Mouse (Mus musculus): ENCODE measurements around the gene Gucy1a1.

Gene Gucy1a1

DNA sequence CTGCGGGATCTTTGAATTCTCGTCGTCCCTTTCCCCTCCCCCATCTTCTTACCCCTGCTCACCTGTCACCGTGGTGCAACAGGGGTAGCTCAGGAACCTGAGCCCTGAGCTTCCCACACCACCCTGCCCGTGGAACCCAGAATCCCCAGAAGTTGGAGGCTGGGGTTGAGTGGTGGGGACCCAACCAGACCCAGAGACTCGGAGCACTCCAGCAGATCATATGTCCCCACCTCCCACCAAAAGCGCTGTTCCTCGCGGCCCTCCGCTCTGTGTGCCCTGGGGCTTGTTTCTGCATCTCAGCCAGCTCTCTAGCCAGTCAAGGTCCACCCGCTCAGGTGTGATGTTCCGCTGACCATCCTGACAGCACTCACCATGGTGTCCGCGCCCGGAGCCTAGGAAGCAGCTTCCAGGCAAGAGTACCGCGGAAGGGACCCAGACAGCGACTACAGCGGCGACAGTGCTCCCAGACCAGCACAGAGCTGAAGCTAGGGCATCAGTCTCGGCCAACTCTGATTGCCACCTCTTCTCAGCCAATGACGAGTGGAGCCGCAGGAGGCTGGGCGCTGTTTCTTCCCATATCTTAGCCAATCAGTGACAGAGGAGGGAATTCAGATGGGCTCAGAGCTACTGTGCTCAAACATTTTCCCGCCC, 71.3 kb downstream of the Gucy1a1 start, which contains the start of gene Gucy1b1:
Gene Gucy1b1, minus strand, starts transcription at position 489 of the 651 bp plus-strand sequence.
- DNase-seq (ENCODE audit: low spot score in 2 of 2): peak; percentile 58 to 72

DNA sequence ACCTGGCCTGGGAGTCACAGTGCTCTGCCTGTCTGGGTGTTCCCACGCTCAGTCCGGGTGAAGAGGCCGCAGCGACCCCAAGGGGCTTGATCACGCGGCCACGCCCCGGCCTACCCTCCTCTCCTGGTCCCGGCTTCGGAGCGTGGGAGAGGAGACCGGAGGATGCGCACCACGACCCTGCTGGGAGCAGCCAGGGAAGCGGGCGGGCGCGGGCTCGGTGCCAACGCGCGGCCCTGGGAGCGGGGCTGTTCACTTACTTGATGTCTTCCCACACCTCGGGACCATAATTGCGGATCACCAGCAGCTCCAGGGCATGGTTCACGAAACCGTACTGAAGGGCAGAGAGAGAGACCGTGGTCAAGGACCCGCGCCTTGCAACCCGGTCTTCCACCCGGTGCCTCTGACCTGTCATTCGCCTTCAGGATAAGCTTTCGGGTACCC, 71.8 kb downstream of the Gucy1a1 start:
- DNase-seq (ENCODE audit: low spot score in 2 of 2): peak; percentile 31 to 70

DNA sequence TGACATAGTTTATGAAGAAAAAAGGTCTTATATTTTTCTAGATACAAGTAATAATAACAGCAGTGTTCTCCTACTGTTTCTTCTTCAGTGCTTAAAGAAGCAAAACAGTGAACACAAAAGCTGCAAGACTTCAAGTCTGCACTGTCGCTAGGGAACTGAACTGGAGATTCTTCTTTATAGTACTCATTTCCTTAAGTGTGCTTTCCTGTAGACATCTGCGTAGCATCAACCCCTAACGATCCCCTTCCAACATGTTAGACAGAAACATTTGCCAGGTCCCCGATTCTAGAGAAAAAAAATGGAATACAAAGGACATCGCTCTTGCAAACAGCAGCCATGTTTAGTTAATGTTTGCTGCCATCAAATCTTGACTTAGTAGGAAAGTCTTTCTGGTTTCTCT, 77.8 kb downstream of the Gucy1a1 start:
- DNase-seq (ENCODE audit: low spot score in 2 of 2): no peak

DNA sequence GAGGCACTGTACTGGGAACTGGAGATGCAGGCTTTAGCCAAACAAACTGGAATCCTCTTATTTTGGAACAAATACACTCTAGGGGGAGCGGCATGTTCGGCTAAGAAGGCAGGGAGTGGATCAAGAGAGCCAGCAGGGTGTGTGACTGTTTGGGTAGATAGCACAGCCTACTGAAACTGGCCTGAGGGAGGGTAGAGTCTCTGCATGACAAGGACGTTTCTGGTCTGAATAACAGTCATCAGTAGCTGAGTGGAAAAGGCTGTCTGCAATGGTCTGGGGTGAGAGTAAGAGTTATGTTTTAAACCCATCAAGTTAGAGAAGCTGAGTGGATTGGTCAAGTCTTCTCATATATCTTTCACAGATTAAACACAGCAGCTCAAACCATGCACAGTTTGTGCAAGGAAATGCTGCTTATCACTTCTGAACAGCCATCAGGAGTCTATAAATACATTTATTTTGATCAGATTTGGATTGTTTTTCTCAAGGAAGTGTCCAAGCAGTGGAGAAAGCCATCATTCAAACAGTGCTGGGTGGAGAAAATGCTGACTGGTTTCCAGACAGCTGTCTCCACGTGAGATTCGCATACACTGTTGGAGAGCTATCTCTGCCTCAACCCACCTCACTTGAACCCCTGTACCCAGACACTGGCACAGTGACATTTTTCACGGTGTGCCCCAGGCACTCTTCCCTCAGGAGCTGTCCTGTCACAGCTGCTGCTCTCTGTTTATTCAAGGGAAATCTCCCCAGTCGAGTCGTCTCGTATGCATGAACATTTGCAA, 84.0 kb downstream of the Gucy1a1 start:
- DNase-seq (ENCODE audit: low spot score in 2 of 2): no peak

DNA sequence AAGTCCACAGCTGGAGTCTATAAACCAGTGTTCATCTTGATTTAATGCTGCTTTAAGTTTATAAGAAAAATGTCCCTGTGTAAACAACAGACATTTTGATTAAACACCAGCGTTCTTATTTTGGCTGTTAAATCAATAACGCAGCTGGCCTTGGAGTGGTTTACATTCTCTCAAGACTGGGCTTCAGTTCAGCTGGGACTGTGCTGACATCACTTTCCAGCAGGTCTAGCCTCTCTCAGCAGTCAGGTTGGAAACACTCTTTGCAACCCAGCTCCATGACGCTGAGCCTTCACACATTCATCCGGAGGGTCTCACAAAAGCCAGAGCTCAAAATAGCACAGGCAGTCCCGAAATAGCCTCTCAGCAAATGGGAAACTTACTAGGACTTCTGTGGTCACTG, 88.4 kb downstream of the Gucy1a1 start:
- no peak for DNase-seq (ENCODE audit: low spot score in 2 of 2)

DNA sequence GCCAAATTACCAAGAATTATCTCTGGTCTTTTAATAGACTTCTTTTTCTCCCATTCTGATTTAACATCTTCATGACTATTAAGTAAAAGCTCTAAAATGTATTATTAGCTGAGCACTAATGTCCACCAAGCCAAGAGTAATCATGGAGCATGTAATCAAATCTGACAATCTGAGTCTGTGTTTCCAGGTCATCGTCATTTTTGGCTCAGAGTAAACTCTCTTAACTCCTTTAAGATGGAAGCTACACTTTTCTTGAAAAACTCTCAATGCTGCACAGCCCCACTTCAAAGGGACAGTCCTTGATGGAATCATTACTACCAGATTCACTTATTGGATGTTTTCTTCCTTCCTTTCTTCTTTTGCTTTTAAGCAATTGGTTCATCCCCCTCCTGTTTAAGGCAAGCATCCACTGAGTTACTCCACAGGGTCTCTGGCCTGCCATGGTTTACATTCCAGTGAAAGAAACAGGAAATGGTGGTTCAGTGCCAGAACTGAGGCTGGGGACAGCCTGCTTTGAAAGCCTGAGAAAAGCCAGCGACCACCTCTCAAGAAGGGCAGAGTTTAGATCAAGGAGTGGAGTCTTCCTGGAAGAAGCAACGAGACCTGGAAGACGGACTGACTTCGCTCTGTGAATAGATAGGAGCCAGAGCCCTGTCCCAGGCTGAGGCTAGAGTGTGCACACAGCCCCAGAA, 91.2 kb downstream of the Gucy1a1 start:
- no peak for DNase-seq (ENCODE audit: low spot score in 2 of 2)

DNA sequence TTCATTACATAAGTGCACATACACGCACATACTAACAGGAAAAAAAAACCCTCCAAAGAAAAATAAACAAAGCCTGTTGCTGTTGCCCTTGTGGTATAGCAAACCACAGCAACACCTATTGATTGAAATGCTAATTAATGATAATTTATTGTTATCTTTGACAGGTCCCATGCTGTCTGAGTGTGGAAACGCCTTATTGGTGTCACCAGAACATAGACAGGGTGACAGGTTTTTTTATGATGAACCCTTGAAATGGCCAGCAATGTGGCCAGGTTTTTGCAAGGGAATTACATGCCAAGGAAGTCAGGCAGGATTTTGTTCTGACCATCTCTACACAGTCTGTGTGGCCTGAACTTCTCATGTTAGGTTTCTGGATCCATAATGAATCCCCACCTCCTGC, 93.6 kb downstream of the Gucy1a1 start:
- no peak for DNase-seq (ENCODE audit: low spot score in 2 of 2)

DNA sequence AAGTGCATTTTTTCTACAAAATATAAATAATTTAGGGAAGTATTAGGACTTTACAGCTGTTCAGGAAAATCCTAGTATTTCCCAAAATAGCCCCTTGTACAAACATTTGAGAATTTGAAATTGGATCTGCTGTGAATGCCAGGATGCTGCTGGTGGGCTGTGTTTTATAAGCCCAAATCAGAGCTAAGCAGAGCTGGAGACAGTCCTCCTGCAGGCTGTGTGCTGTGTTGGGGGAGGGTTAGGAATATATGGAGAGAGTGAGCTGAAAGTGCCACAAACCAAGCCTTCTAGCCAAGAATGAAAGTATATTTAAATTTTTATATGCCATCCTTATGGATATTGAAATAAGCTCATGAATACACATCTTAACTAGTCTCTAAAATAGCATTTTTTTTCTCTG, 94.1 kb downstream of the Gucy1a1 start:
- no peak for DNase-seq (ENCODE audit: low spot score in 2 of 2)

DNA sequence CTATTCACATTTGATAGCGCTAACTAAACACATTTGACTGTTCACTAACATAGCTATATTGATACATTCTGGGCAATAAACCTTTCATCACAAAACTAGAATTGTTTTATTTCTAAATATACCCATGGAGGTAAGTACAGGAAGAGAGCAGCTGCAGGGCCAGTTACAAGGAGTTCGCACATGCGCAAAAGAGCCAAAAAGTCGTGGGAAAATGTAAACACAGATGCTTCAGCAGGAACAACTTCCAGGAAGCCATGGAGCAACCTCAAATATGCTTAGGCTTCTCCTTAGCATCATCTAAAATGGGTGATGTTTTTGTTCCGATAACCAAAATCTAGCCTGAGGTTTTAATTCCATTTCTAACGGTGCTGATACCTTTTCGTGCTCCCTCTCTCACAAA, 96.9 kb downstream of the Gucy1a1 start:
- no peak for DNase-seq (ENCODE audit: low spot score in 2 of 2)

DNA sequence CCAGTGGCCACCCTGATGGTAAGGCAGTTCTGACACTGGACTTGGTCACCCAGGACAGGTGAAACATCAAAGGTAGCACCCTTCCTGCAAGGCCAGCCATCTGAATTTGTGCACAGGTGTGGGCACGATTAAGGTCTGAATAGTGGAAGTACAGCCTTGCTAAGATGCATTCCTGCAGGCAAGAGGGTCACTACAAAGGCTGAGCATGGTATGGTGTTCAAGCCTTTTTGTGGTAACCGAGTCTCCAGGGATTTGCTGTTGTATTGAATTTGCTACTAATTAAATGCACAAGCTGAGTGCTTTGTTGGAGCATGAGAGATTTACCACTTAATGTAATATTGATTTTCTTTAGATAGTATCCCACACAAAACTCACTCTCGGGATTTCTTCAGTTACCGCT, 97.5 kb downstream of the Gucy1a1 start:
- no peak for DNase-seq (ENCODE audit: low spot score in 2 of 2)

DNA sequence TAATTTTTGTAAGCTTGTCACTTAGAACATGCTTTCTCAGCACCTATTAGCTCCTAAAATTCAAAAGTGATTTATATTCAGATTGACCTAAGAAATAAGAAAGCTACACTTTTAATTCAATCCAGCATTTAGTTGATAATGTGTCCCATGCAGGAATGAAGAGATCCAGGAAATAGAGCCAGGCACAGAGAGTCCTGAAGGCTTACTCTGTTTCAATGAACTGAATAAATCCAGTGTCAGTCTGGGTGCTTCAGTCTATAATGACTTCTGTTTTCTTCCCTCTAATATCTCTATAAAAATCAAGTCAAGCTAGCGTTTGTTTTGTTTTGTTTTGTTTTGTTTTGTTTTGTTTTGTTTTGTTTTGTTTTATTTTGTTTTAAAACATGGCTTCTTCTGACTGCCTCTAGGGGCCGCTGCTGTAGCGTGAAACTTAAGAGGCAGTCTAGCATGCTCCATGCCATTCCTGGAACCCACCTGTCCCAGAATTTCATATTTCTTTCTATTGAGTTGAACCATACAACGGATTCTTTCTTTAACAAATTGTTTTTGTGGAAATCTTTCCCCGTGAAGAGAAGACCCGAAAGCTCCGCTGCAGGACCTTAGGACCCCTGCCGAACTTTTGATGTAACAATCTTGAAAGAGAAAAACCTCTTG, 98.4 kb downstream of the Gucy1a1 start:
- DNase-seq (ENCODE audit: low spot score in 2 of 2): peak in 1 of 2 experiments; percentile 50

DNA sequence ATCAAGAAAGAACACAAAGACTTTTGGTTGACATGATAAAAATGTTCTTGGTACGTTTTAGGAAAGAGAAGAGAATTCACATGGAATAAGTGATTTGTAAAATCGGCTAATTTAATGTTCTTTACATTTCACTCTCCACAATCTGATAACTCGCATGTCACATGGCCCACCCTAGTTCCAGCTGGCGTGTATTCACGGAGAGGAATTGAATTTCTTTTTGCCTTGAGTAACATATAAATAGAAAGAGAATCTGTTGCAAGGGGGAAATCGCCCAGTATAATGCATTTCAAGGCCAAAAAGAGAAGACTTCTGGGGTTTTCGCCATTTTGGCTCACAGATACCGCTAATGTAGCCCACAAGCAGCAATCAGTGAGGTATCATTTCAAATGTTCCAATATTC, 99.5 kb downstream of the Gucy1a1 start:
- DNase-seq (ENCODE audit: low spot score in 2 of 2): no peak

DNA sequence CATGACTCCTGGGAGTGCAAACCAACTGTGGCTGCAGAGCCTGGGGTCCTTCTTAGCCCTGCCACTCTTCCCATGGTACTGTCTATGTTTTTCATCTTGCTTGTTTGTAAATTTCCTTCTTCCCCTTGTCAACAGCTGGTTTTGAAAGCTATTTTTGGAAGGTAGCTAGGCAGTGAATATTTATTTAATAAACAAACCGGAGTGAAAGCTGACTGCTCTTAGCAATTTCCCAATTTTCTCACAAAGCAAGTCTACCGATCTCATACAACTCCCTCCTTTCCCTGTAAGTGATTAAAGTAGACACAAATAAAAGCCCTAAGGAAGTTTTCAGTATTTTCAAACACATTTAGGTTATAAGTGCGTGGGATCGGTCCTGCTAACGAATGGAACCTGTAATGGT, 100.7 kb downstream of the Gucy1a1 start:
- DNase-seq (ENCODE audit: low spot score in 2 of 2): no peak

DNA sequence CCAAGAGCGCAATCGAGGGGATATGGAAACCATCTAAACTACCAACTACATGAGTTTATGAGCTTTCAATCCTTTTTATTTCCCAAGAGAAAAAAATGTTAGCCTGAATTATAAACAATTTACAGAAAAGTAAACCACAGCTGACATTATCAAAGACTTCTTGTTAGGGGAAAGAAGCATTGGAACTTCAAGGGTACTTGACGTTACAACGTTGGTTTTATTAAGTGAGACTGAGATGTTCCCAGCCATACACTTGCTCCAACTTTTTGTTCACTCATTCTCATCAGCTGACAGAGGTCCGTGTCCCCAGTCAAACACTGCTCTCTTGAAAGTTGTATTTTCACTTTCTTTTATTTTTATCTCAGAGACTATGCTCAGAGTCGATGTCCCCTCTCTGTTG, 101.9 kb downstream of the Gucy1a1 start:
- DNase-seq (ENCODE audit: low spot score in 2 of 2): no peak
